Mouse (Mus musculus) limb, embryonic 14.5 days (tissue): ENCODE results near the gene Irf4. TPM values are rescaled to one million over a fixed set of nuclear protein-coding genes. Genes with fewer than 3 reads are reported as not detected.

Experiments
- ATAC-seq: fragments of 200-750 bp; cut with Nextera tagmentation; 2 replicates; pipeline ENCODE4 v1.8.0; 2017; ENCODE audit warnings: low read depth, moderate number of reproducible peaks, moderate TSS enrichment; ENCODE audit not compliant: low FRiP score
- DNase-seq: peaks from one replicate; pipeline ENCODE4 v3.0.0-alpha.2; 2015; ENCODE audit warnings: low spot score
- H3K27ac ChIP-seq: fragments of 300-500 bp; sonication (generic); replicated peaks from 2 replicates; pipeline ENCODE4 v1.5.1; 2014; ENCODE audit warnings: low read depth, mild to moderate bottlenecking, low read length, moderate library complexity, mixed read lengths
- H3K27me3 ChIP-seq: fragments of 300-500 bp; sonication (generic); 2 replicates; pipeline ENCODE4 v1.6.1; 2014; ENCODE audit warnings: low read length, mixed read lengths; ENCODE audit not compliant: control insufficient read depth, insufficient read depth
- H3K36me3 ChIP-seq: fragments of 300-500 bp; sonication (generic); 2 replicates; pipeline ENCODE4 v1.6.1; 2014; ENCODE audit warnings: mild to moderate bottlenecking, low read length, moderate library complexity, mixed read lengths; ENCODE audit not compliant: control insufficient read depth, insufficient read depth
- H3K4me1 ChIP-seq: fragments of 300-500 bp; sonication (generic); 2 replicates; pipeline ENCODE4 v1.6.1; 2014; ENCODE audit warnings: antibody characterized with exemption, low read length, mixed read lengths; ENCODE audit not compliant: control insufficient read depth, insufficient read depth
- H3K4me2 ChIP-seq: fragments of 300-500 bp; sonication (generic); replicated peaks from 2 replicates; pipeline ENCODE4 v1.6.1; 2014; ENCODE audit warnings: low read depth, mild to moderate bottlenecking, low read length, moderate library complexity; ENCODE audit not compliant: severe bottlenecking
- H3K4me3 ChIP-seq: fragments of 300-500 bp; sonication (generic); replicated peaks from 2 replicates; pipeline ENCODE4 v1.5.1; 2014; ENCODE audit warnings: low read length
- H3K9ac ChIP-seq: fragments of 300-500 bp; sonication (generic); 2 replicates; pipeline ENCODE4 v1.6.1; 2014; ENCODE audit warnings: mild to moderate bottlenecking, low read depth, low read length, moderate library complexity; ENCODE audit not compliant: severe bottlenecking
- H3K9me3 ChIP-seq: fragments of 300-500 bp; sonication (generic); 2 replicates; pipeline ENCODE4 v1.6.1; 2016; ENCODE audit warnings: low read length; ENCODE audit not compliant: control insufficient read depth
- POLR2A ChIP-seq: fragments of 200-500 bp; IDR thresholded peaks from 2 replicates; pipeline ENCODE4 v1.8.0; 2012; ENCODE audit warnings: inconsistent platforms, mild to moderate bottlenecking, moderate library complexity, borderline replicate concordance; ENCODE audit not compliant: insufficient read depth, insufficient read length; ENCODE audit errors: extremely low read depth
- WGBS: fragments of 180-500 bp; shearing (Covaris S2); extraction: QIAGEN DNeasy Blood & Tissue Kit; methylation state at CpG from one replicate; pipeline ENCODE4 v1.1.7; 2014; 5-methylcytosine and 5-hydroxymethylcytosine counted together
- polyA plus RNA-seq, 2 experiments: library from polyadenylated mRNA; depleted of rRNA in 1 of 2; stranded (reverse) in 1 of 2; unstranded in 1 of 2; fragments of >200 nt; fragmentation: Nextera tagmentation in 1 of 2; extraction: Ambion mirVana in 1 of 2; gene quantifications; 2 replicates each; pipeline versions ENCODE4 v1.2.1 to v1.2.3; 2012 to 2014

The Irf4 gene
- polyA plus RNA-seq, 2 experiments: 0.29 to 0.34 TPM

- ATAC-seq: no peak
- no peaks in the 10 kb centered on the region; the same call in 1 of the 2 replicates for H3K4me1 ChIP-seq
- H3K36me3 ChIP-seq: no peaks in the 10 kb centered on the region
- peaks cover 52% of the 10 kb centered on the region for H3K27me3 ChIP-seq
- no peaks in the 10 kb centered on the region for H3K9me3 ChIP-seq
- no peak overlapping the region for H3K27ac ChIP-seq
- no peak overlapping the region for H3K4me3 ChIP-seq
- no peak overlapping the region for H3K9ac ChIP-seq
- TF ChIP-seq POLR2A: no peak
- 64% methylated on average over 5 of the region's 5 CpGs for WGBS
- DNase-seq: no peak
- H3K4me2 ChIP-seq: no peak overlapping the region
Observed at GRCm38 (mm10) chr13:30747068-30747467, 2.0 kb upstream of the Irf4 start.

DNA sequence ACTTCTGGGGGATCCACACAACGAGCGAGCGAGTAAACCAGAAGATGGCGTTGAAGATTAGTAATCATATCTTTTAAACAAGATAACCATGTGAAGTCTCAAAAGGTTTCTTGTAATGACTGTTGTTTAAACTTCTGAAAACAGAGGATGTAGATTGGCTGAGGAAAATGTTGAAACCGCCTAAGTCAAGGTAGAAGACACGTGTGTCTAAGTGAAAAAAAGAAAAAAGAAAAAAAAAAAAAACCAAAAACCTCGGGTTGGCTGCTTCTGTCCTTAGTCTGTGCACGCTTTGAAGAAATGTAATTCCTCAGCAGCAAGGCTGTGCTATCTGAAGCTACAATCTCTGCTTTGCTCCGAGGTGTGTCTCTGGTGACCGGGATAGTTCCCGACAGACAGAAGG is 1.5 kb upstream of the Irf4 start:
- H3K27ac ChIP-seq: no peak overlapping the region
- no peak for ATAC-seq

DNA sequence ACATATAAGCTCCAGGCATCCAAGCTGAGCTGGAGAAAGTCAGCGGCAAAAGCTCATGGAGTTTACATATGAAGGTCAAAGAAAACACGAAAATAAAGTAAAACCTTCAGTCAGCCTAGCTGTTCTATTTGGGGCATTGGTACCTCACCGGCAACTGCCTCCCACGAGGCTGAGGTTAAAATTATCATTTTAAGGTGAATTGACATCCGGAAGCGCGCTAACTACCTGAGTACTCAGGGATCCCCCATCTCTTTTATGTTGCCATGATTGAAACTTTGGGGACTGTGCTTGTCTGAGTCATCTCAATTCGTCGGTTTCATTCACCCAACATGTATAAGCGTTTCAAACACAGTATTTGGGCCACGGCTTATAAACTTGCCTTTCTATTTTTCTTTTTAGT is 705 bp upstream of the Irf4 start:
- no peak for TF ChIP-seq POLR2A
- no peak overlapping the region for H3K4me2 ChIP-seq
- DNase-seq (no peak), ATAC-seq (no peak)
- H3K4me3 ChIP-seq: no peak overlapping the region
- no peak overlapping the region for H3K27ac ChIP-seq
- no peaks in the 10 kb centered on the region for H3K9me3 ChIP-seq
- no peak overlapping the region for H3K9ac ChIP-seq
- peaks cover 58% of the 10 kb centered on the region for H3K27me3 ChIP-seq
- WGBS: 67% methylated on average over 11 of the region's 11 CpGs
- H3K36me3 ChIP-seq: no peaks in the 10 kb centered on the region
- no peaks in the 10 kb centered on the region; the same call in 1 of the 2 replicates for H3K4me1 ChIP-seq

More for the DNA sequence above, 1.5 kb upstream of the Irf4 start:
- H3K4me3 ChIP-seq: no peak overlapping the region
- 67% methylated on average over 11 of the region's 11 CpGs for WGBS
- H3K36me3 ChIP-seq: no peaks in the 10 kb centered on the region
- no peaks in the 10 kb centered on the region for H3K9me3 ChIP-seq
- no peak overlapping the region for H3K4me2 ChIP-seq
- H3K4me1 ChIP-seq: no peaks in the 10 kb centered on the region; the same call in 1 of the 2 replicates
- no peak for DNase-seq
- no peak for TF ChIP-seq POLR2A
- H3K27me3 ChIP-seq: peaks cover 54% of the 10 kb centered on the region
- no peak overlapping the region for H3K9ac ChIP-seq

GRCm38 (mm10) chr13:30749557-30750141 is 623 bp downstream of the Irf4 start:
- Histone ChIP-seq H3K9ac (no peak overlapping the region), H3K4me1 (no peaks in the 10 kb centered on the region; the same call in 1 of the 2 replicates), H3K27me3 (peaks cover 58% of the 10 kb centered on the region), H3K4me3 (peak overlapping the region; percentile 34), H3K27ac (no peak overlapping the region), H3K36me3 (no peaks in the 10 kb centered on the region), H3K9me3 (no peaks in the 10 kb centered on the region), H3K4me2 (peak overlapping the region; percentile 58)
- DNase-seq (peak; percentile 3), ATAC-seq (no peak)
- TF ChIP-seq POLR2A: no peak
- 2% methylated on average over 11 of the region's 11 CpGs for whole genome bisulfite sequencing

GRCm38 (mm10) chr13:30750461-30751303 is 1.7 kb downstream of the Irf4 start:
- Histone ChIP-seq H3K4me1 (no peaks in the 10 kb centered on the region; the same call in 1 of the 2 replicates), H3K9me3 (no peaks in the 10 kb centered on the region), H3K4me3 (peak overlapping the region; percentile 30), H3K4me2 (peak overlapping the region; percentile 58), H3K9ac (no peak overlapping the region), H3K36me3 (no peaks in the 10 kb centered on the region), H3K27ac (no peak overlapping the region), H3K27me3 (peaks cover 58% of the 10 kb centered on the region)
- no peak for ATAC-seq
- 2% methylated on average over 33 of the region's 33 CpGs for WGBS
- no peak for DNase-seq
- no peak for TF ChIP-seq POLR2A
